Mouse (Mus musculus): ENCODE measurements around the gene Fxyd6.

- TF ChIP-seq TAL1 (IDR thresholded peaks at IDR 0.05; ENCODE audit: low read length), result no peak
- TF ChIP-seq GATA1 (IDR thresholded peaks at IDR 0.05; ENCODE audit: low read length), result no peak
These were observed 51.2 kb downstream of the Fxyd6 start for GRCm38 (mm10) chr9:45421209-45421608.
